Mouse (Mus musculus): ENCODE measurements around the gene Gm9747. TPM values are rescaled to one million over a fixed set of nuclear protein-coding genes. Genes with fewer than 3 reads are reported as not detected.

Gm9747 gene
- not detected for total RNA-seq (2023)

GRCm38 (mm10) chr1:82232812-82233211 lies at the start of gene Gm9747:
Gm9747 (plus strand) TSS chr1:82233112.

Other genes with a start within 250 kb of the Gm9747 start
- gene Irs1, start 58.3 kb downstream of the Gm9747 start, total RNA-seq (2023), result 0.15 TPM
- 18.5 TPM for gene Rhbdd1, start 83.3 kb downstream of the Gm9747 start, total RNA-seq (2023)

Measured in CD4-positive naive resting alpha-beta T cell, adult 57 days (primary cell).